Mouse (Mus musculus) forebrain, postnatal 0 days (tissue): ENCODE results near the gene Rexo4. TPM values are rescaled to one million over a fixed set of nuclear protein-coding genes. Genes with fewer than 3 reads are reported as not detected.

ENCODE experiments used
- ATAC-seq: fragments of 200-750 bp; cut with Nextera tagmentation; 2 replicates; pipeline ENCODE4 v1.8.0; 2017; ENCODE audit warnings: mild to moderate bottlenecking, moderate library complexity
- DNase-seq: peaks from one replicate; pipeline ENCODE4 v3.0.0-alpha.2; 2015
- H3K27ac ChIP-seq: fragments of 300-500 bp; sonication (generic); 2 replicates; pipeline ENCODE4 v1.5.1; 2014; ENCODE audit warnings: low read depth, mild to moderate bottlenecking, antibody characterized with exemption, low read length, moderate library complexity, mixed read lengths
- H3K27me3 ChIP-seq: fragments of 300-500 bp; sonication (generic); 2 replicates; pipeline ENCODE4 v1.6.1; 2014; ENCODE audit warnings: mild to moderate bottlenecking, low read length, mixed read lengths; ENCODE audit not compliant: insufficient read depth
- H3K36me3 ChIP-seq: fragments of 300-500 bp; sonication (generic); 2 replicates; pipeline ENCODE4 v1.6.1; 2014; ENCODE audit warnings: mild to moderate bottlenecking, moderate library complexity; ENCODE audit not compliant: insufficient read depth
- H3K4me1 ChIP-seq: fragments of 300-500 bp; sonication (generic); 2 replicates; pipeline ENCODE4 v1.6.1; 2014; ENCODE audit warnings: antibody characterized with exemption; ENCODE audit not compliant: insufficient read depth
- H3K4me2 ChIP-seq: fragments of 300-500 bp; sonication (generic); 2 replicates; pipeline ENCODE4 v1.6.1; 2014; ENCODE audit warnings: low read depth, mild to moderate bottlenecking, moderate library complexity
- H3K4me3 ChIP-seq: fragments of 300-500 bp; sonication (generic); 2 replicates; pipeline ENCODE4 v1.5.1; 2014; ENCODE audit warnings: low read depth, low read length, mixed read lengths
- H3K9ac ChIP-seq: fragments of 300-500 bp; sonication (generic); 2 replicates; pipeline ENCODE4 v1.6.1; 2014; ENCODE audit warnings: mild to moderate bottlenecking
- H3K9me3 ChIP-seq: fragments of 300-500 bp; sonication (generic); 2 replicates; pipeline ENCODE4 v1.6.1; 2016; ENCODE audit warnings: low read length
- CTCF ChIP-seq: sonication (generic); IDR thresholded peaks from 2 replicates; pipeline ENCODE4 v1.5.1; 2016; ENCODE audit warnings: antibody characterized with exemption, control low read depth, low read depth
- WGBS: fragments of 180-500 bp; shearing (Covaris S2); extraction: QIAGEN DNeasy Blood & Tissue Kit; methylation state at CpG from one replicate; pipeline ENCODE4 v1.1.7; 2014; 5-methylcytosine and 5-hydroxymethylcytosine counted together
- polyA plus RNA-seq: library from polyadenylated mRNA; unstranded; fragments of >200 nt; fragmentation: Nextera tagmentation; extraction: Ambion mirVana; gene quantifications from 2 replicates; pipeline ENCODE4 v1.2.1, GENCODE M21; 2015
- total RNA-seq: library from RNA; depleted of rRNA; stranded (reverse); fragments of >200 nt; gene quantifications from 2 replicates; pipeline ENCODE4 v1.2.3, GENCODE M21; 2014

Rexo4 gene
- total and polyA plus RNA-seq, 2 experiments from 2014 or later, result 25.5 to 42.2 TPM

GRCm38 (mm10) chr2:26932473-26933303, 31.5 kb downstream of the Rexo4 start:
- peaks cover 10% of the 10 kb centered on the region for H3K4me1 ChIP-seq
- peaks cover 4% of the 10 kb centered on the region; the same call in 1 of the 2 replicates for H3K36me3 ChIP-seq
- H3K27ac ChIP-seq, result peak overlapping the region; percentile 83
- H3K9me3 ChIP-seq, result no peaks in the 10 kb centered on the region
- H3K9ac ChIP-seq, result peak overlapping the region; percentile 98
- no peak for TF ChIP-seq CTCF
- H3K4me2 ChIP-seq, result peak overlapping the region; percentile 95
- H3K4me3 ChIP-seq, result peak overlapping the region; percentile 92
- no peaks in the 10 kb centered on the region for H3K27me3 ChIP-seq
- 2% methylated on average over 41 of the region's 49 CpGs for WGBS
- DNase-seq (peak; percentile 16), ATAC-seq (peak; percentile 15)

- H3K4me2 ChIP-seq, result no peak overlapping the region
- peaks cover 18% of the 10 kb centered on the region for H3K36me3 ChIP-seq
- peaks cover 10% of the 10 kb centered on the region for H3K4me1 ChIP-seq
- no peak overlapping the region for H3K9ac ChIP-seq
- 23% methylated on average over 1 of the region's 1 CpGs for WGBS
- H3K4me3 ChIP-seq, result no peak overlapping the region
- DNase-seq (peak; percentile 70), ATAC-seq (no peak)
- H3K27me3 ChIP-seq, result no peaks in the 10 kb centered on the region
- TF ChIP-seq CTCF, result peak; percentile 75
- H3K27ac ChIP-seq, result no peak overlapping the region
- H3K9me3 ChIP-seq, result no peaks in the 10 kb centered on the region
Observed at GRCm38 (mm10) chr2:26930390-26930789, 33.8 kb downstream of the Rexo4 start.

- 90% methylated on average over 6 of the region's 6 CpGs for WGBS
- ATAC-seq (no peak), DNase-seq (no peak)
- peaks cover 41% of the 10 kb centered on the region for H3K36me3 ChIP-seq
- H3K4me3 ChIP-seq, result no peak overlapping the region
- H3K27ac ChIP-seq, result no peak overlapping the region
- H3K9me3 ChIP-seq, result no peaks in the 10 kb centered on the region
- TF ChIP-seq CTCF, result no peak
- no peak overlapping the region for H3K9ac ChIP-seq
- H3K4me1 ChIP-seq, result peaks cover 10% of the 10 kb centered on the region; the same call in 1 of the 2 replicates
- H3K4me2 ChIP-seq, result no peak overlapping the region
- H3K27me3 ChIP-seq, result no peaks in the 10 kb centered on the region
Observed at GRCm38 (mm10) chr2:26927745-26928476, 36.3 kb downstream of the Rexo4 start.

GRCm38 (mm10) chr2:26921784-26922183, 42.4 kb downstream of the Rexo4 start:
- H3K4me2 ChIP-seq, result no peak overlapping the region
- no peak overlapping the region for H3K9ac ChIP-seq
- no peak for ATAC-seq
- TF ChIP-seq CTCF, result no peak
- DNase-seq, result no peak
- no peak overlapping the region for H3K27ac ChIP-seq
- no peak overlapping the region for H3K4me3 ChIP-seq
- WGBS, result 75% methylated on average over 9 of the region's 9 CpGs
- H3K9me3 ChIP-seq, result no peaks in the 10 kb centered on the region
- peaks cover 84% of the 10 kb centered on the region for H3K36me3 ChIP-seq
- peaks cover 8% of the 10 kb centered on the region for H3K4me1 ChIP-seq
- no peaks in the 10 kb centered on the region for H3K27me3 ChIP-seq

GRCm38 (mm10) chr2:26920190-26920855, 43.9 kb downstream of the Rexo4 start:
- Histone ChIP-seq H3K4me2 (no peak overlapping the region), H3K9me3 (no peaks in the 10 kb centered on the region), H3K36me3 (peaks cover 70% of the 10 kb centered on the region), H3K27me3 (no peaks in the 10 kb centered on the region), H3K27ac (no peak overlapping the region), H3K4me3 (no peak overlapping the region), H3K4me1 (peaks cover 10% of the 10 kb centered on the region), H3K9ac (no peak overlapping the region)
- ATAC-seq, result no peak
- WGBS, result 87% methylated on average over 6 of the region's 6 CpGs
- no peak for DNase-seq
- no peak for TF ChIP-seq CTCF

GRCm38 (mm10) chr2:26919684-26920083, 44.5 kb downstream of the Rexo4 start:
- DNase-seq (no peak), ATAC-seq (no peak)
- Histone ChIP-seq H3K27me3 (no peaks in the 10 kb centered on the region), H3K9me3 (no peaks in the 10 kb centered on the region), H3K4me2 (no peak overlapping the region), H3K27ac (no peak overlapping the region), H3K4me3 (no peak overlapping the region), H3K4me1 (peaks cover 12% of the 10 kb centered on the region), H3K9ac (no peak overlapping the region), H3K36me3 (peaks cover 65% of the 10 kb centered on the region)
- no peak for TF ChIP-seq CTCF
- WGBS, result 88% methylated on average over 3 of the region's 3 CpGs
